Mouse (Mus musculus): ENCODE data around the gene Lrp1.

Lrp1 gene

GRCm38 (mm10) chr10:127615591-127615990, 5.4 kb downstream of the Lrp1 start:
- DNase-seq (ENCODE audit: low spot score): no peak

GRCm38 (mm10) chr10:127615034-127615374, 5.9 kb downstream of the Lrp1 start:
- DNase-seq (ENCODE audit: low spot score): no peak

DNA sequence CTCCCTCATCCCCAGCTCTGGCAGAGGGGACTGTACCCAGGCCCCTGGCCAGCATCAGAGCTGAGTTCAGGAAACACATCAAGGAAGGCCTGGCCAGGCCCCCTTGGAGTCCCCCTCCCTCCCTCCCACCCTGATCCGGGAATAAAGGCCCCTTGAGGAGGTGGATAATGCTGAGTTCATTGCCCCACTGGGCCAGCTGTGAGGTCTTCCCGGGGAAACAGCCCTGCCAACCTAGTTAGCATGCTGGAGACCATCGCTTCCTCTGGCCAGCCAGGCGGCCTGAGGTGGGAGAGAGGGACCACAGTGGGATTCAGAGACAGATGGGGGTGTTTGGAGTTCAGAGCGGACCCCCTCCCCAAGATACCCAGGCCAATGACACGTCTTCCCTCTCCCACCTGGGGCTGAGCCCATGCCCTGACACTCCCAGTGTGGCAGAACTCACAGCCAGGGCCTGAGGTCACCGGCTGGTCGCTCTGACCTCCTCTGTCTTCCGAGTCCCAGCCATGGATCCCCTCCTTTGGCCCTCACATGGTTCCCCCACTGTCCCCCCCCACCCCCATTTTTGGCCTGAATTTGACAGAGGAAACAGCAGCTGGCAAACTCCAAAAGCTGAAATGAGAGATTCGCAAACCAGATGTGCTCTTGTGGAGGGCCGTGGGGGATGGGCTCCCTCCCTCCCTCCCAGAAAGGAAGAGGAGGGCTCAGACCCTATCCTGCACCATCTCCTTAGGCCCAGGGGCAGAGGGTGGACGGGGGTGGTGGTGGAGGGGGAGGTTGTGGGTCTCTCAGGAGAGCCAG, 6.5 kb downstream of the Lrp1 start:
- DNase-seq (ENCODE audit: low spot score): no peak

GRCm38 (mm10) chr10:127612079-127612775, 8.7 kb downstream of the Lrp1 start:
- DNase-seq (ENCODE audit: low spot score): no peak

DNA sequence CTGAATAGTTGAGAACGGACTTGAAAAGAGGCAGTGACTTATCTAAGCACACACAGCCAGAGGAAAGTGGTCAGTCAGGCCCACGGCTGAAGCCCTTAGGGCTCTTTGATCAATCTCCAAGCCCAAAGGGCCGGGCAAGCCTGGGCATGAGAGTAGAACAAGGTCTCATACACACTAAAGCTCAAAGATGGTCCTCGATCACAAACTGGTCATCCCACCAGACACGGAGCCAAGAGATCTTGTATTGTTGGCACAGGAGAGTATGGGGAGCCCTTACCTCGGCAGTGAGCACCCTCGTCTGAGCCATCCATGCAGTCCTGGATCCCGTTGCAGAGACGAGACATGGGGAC, 10.9 kb downstream of the Lrp1 start:
- no peak for DNase-seq (ENCODE audit: low spot score)

GRCm38 (mm10) chr10:127609415-127610065, 11.4 kb downstream of the Lrp1 start:
- no peak for DNase-seq (ENCODE audit: low spot score)

- DNase-seq (ENCODE audit: low spot score): no peak
Observed at GRCm38 (mm10) chr10:127607059-127607458, 13.9 kb downstream of the Lrp1 start.

GRCm38 (mm10) chr10:127605756-127606155, 15.2 kb downstream of the Lrp1 start:
- DNase-seq (ENCODE audit: low spot score): no peak

GRCm38 (mm10) chr10:127605251-127605547, 15.7 kb downstream of the Lrp1 start:
- DNase-seq (ENCODE audit: low spot score): no peak

DNA sequence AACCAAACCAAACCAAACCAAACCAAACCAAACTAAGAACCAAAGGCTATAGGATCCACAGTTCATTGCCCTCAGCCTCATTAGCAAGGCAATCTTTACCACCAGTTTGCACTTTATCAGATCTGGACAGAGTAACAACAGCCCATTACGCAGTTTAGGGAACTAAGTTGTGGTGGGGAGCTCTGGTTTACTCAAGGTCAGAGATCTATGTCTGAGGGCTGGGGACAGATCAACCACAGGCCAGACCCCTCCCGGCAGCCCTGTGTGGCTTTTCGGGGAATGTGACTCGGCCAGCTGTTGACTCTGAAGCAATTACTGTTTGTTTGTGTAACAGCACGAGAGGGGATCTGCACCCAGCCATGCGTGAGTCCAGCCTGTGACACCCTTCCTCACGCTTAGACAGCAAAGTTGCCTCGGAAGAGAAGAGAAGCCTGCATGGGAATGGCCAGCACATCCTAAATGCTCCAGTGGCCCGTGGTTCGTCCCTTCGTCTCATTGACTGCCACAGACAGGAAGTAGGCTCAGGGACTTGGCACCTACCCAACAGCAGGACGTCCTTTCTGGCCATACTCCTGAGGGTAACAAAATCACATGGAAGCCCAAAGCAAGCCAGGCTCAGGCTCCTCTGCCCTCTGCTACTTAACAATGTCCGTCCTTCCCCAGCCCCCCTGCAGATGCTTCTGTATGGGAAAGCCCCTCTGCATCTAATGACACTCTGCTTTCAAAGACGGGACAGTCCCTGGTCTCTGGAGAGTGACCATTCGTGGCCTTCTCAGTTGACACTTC, 16.3 kb downstream of the Lrp1 start:
- DNase-seq (ENCODE audit: low spot score): no peak

DNA sequence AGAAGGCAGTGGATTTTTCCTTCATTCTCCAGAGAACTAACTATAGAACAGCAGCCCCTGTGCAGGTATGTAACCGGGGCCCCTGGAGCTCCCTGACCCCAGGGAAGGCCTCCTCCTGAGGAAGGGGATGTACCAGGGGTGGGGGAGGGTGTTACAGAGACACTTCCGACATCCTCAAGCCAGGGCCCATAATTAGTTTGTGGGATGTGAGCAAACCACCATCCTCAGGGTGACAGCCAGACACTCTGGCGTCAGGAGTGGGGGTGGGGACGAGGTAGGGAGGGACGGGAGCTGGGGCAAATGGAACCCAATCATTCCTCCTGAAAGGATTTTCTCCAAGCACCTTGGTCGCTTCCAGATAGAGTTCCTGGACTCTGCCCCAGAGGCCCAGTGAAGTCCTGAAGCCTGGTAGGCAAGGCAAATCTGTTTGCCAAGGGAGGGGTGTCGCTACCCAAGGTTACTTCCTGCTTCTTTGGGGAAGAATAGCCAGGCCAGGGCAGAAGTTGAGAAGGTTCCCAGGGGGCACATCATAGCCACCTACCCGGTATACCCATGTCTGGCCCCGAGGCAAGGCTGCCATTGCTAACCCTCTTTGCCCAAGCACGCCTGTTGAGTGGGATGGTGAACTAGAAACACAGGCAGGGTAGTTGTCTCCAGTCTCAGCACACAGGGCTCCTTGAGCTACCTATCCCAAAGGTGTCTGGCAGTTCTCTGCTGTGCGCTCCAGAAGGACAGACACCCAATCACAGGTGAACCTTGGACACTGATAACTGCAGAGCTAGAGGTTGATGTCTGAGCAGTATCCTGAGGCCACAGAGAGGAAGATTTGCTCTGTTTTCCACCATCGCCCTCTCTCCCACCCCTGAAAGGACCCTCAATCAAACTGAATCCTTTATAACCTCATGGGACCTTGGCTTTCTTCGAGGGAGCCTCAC, 17.2 kb downstream of the Lrp1 start:
- DNase-seq (ENCODE audit: low spot score): no peak

GRCm38 (mm10) chr10:127602194-127602593, 18.8 kb downstream of the Lrp1 start:
- no peak for DNase-seq (ENCODE audit: low spot score)

DNA sequence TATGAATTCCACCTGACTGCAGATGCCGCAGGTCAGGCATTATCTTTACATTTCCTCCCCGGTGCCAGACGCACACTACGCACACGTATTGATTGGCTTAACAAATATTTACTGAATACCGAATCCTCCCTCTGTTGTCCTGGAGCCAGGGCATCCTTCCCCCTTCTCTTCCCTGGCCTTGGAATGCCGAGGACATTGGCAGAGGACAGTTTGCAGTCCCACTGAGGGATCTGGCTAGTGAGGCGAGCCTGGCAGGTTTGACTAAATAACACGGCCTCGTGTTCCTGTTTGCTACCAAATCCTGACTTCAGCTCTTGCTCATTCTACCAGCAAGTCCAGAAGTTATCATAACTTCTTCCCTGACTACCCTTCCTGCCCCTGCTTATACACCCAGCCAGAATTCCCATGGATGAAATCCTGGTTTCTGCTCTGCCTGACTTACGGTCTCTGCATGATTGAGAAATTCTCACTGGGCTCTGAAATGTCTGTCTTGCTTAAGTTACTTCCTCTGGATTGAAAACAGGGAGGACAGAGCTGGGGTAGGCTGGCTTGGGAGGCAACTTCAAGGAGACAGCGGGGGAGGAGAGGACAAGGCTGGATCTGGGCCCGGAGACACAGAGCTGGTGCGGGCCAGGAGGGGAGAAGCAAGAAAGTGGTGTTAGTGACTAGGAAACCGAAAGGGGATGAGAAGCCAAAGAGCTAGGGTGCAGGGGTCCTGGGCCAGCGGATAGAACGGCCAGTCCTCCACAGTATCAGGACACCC, 21.0 kb downstream of the Lrp1 start:
- DNase-seq (ENCODE audit: low spot score): no peak

DNA sequence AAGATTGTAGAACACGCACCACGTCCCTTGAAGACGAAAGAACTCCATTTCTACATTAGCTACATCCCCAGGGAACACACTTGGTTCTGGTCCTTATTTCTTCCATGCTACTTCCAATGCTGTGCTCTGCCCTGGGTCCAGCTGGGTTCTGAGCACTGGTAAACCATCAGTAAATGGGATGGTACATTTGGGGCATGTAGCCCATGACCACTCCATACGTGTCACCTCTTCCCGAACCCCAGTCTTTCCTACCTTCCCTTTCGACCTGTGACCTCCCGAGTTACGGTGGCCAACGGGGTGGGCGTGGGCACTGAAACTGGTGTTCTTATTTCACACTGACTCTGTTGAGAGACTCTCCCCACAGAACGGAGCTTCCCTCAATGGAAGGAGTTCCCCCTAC, 21.7 kb downstream of the Lrp1 start:
- no peak for DNase-seq (ENCODE audit: low spot score)

GRCm38 (mm10) chr10:127598607-127599006, 22.3 kb downstream of the Lrp1 start:
- DNase-seq (ENCODE audit: low spot score): no peak

- DNase-seq (ENCODE audit: low spot score): no peak
Observed at GRCm38 (mm10) chr10:127597311-127597901, 23.5 kb downstream of the Lrp1 start.

DNA sequence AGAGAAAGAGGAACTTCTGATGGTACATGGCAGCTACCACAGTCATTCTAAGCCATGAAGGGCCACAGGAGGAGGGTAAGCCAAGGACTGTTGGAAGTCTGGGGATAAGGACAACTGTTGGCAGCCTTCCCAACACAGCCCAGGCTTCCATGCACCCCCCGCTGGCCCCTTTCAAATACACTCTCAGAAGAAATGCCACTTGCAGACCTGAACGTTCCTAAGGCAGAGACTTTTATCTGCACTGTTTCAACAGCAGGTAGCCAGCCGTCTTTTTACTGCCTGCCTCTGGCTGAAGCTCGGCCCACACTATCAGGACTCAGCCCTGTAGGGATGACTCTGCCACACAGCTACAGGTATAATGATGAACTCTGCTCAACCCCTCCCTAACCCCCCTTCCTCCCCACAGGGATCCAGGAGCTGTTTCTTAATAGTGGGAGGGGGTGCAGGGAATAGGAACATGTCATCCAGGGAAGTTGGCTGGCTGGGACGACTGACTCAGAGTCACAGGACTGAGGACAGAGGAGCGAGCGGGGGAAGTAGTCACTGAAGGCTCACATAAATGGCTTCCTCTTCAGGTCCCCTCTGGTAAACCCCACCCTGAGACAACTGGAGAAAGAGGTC, 24.5 kb downstream of the Lrp1 start:
- no peak for DNase-seq (ENCODE audit: low spot score)

- no peak for DNase-seq (ENCODE audit: low spot score)
Observed at GRCm38 (mm10) chr10:127594930-127595715, 25.8 kb downstream of the Lrp1 start.

DNA sequence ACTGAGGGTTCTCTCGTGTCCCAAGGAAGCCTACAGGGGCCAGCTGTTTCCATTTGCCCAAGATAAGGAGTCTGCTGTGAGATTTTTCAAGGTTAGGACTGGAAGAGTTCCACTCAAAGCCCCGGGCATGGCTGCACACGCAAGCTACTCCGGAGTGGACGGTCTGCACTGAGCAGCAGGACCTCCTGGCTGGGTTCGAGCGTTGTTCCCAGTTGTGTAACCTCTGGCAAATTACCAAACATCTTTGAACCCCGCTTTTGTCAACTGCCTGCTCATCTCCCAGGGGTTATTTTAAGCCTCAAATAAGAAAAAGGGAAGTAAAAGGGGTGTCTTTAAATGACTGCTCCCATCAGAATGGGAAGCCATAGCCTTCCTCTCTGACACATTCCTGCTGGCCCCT, 26.5 kb downstream of the Lrp1 start:
- no peak for DNase-seq (ENCODE audit: low spot score)
